Mouse (Mus musculus) forebrain, embryonic 11.5 days (tissue): ENCODE data around the gene Tyw5. TPM values are rescaled to one million over a fixed set of nuclear protein-coding genes. Genes with fewer than 3 reads are reported as not detected.

Experiments used
- ATAC-seq: fragments of 200-750 bp; cut with Nextera tagmentation; replicated peaks from 2 replicates; pipeline ENCODE4 v1.8.0; 2017; ENCODE audit warnings: moderate TSS enrichment; ENCODE audit not compliant: low FRiP score
- DNase-seq: peaks from one replicate; pipeline ENCODE4 v3.0.0-alpha.2; 2017; ENCODE audit warnings: low spot score
- H3K27ac ChIP-seq: fragments of 300-500 bp; sonication (generic); 2 replicates; pipeline ENCODE4 v1.5.1; 2014; ENCODE audit warnings: low read depth, low read length
- H3K27me3 ChIP-seq: fragments of 300-500 bp; sonication (generic); 2 replicates; pipeline ENCODE4 v1.6.1; 2014; ENCODE audit warnings: mild to moderate bottlenecking, low read length, mixed read lengths; ENCODE audit not compliant: control insufficient read depth, insufficient read depth
- H3K36me3 ChIP-seq: fragments of 300-500 bp; sonication (generic); 2 replicates; pipeline ENCODE4 v1.6.1; 2014; ENCODE audit warnings: mild to moderate bottlenecking, low read length, moderate library complexity, mixed read lengths; ENCODE audit not compliant: control insufficient read depth, insufficient read depth
- H3K4me1 ChIP-seq: fragments of 300-500 bp; sonication (generic); replicated peaks from 2 replicates; pipeline ENCODE4 v1.6.1; 2014; ENCODE audit warnings: low read length, mixed read lengths; ENCODE audit not compliant: control insufficient read depth, insufficient read depth
- H3K4me2 ChIP-seq: fragments of 300-500 bp; sonication (generic); 2 replicates; pipeline ENCODE4 v1.6.1; 2014; ENCODE audit warnings: low read depth, mild to moderate bottlenecking, low read length, moderate library complexity, mixed read lengths; ENCODE audit not compliant: severe bottlenecking
- H3K4me3 ChIP-seq: fragments of 300-500 bp; sonication (generic); 2 replicates; pipeline ENCODE4 v1.5.1; 2014; ENCODE audit warnings: low read depth, low read length
- H3K9ac ChIP-seq: fragments of 300-500 bp; sonication (generic); 2 replicates; pipeline ENCODE4 v1.6.1; 2014; ENCODE audit warnings: low read length
- H3K9me3 ChIP-seq: fragments of 300-500 bp; sonication (generic); 2 replicates; pipeline ENCODE4 v1.6.1; 2016; ENCODE audit warnings: low read length, mixed read lengths; ENCODE audit not compliant: control insufficient read depth
- WGBS: fragments of 180-500 bp; shearing (Covaris S2); extraction: QIAGEN DNeasy Blood & Tissue Kit; methylation state at CpG from one replicate; pipeline ENCODE4 v1.1.7; 2014; 5-methylcytosine and 5-hydroxymethylcytosine counted together
- polyA plus RNA-seq: library from polyadenylated mRNA; unstranded; fragments of >200 nt; fragmentation: Nextera tagmentation; extraction: Ambion mirVana; gene quantifications from 2 replicates; pipeline ENCODE4 v1.2.1, GENCODE M21; 2014

Tyw5 gene
- polyA plus RNA-seq, 1 experiment from 2014 or later = 26.9 TPM

DNA sequence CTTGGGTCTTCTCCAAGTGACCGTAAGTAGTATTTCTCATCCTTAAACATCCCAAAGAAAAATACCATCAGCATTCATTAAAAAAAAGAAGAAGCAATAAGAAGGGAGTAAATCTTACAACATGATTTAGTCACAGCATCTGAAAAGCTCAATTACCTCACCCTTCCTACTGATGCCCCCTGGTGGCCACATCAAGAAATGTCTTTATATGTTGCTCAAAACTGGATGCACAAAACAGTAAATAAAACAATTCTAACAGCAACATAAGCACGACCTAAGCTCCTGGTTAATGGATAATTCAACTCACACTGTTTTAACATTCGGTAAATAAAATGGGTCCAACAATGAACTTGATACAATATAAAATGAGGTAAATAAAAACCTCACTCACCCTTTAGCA is 12.8 kb downstream of the Tyw5 start:
- H3K27me3 ChIP-seq = no peaks in the 10 kb centered on the region
- H3K9ac ChIP-seq = no peak overlapping the region
- peaks cover 2% of the 10 kb centered on the region for H3K36me3 ChIP-seq

DNA sequence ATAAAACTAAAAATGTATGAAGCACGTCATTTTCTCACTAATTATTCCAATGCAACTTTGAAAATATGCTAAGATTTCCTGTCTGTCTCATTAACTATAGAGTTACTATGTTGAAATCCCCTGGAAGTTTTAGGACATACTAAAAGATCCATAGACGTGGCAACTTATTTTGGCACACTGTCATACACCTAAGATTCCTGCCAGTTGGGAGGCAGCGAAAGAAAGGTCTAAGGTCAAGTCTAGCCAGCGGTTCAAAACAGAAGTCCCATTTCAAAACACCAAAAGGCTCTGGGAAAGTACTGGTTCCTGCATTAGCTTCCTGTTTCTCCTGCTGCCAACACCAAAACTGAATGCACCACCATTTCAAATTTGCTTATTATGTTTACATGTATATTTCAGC is 14.5 kb downstream of the Tyw5 start:
- Histone ChIP-seq H3K4me1 (no peaks in the 10 kb centered on the region), H3K4me2 (no peak overlapping the region), H3K4me3 (no peak overlapping the region), H3K27me3 (no peaks in the 10 kb centered on the region), H3K9ac (no peak overlapping the region), H3K36me3 (no peaks in the 10 kb centered on the region; the same call in 1 of the 2 replicates), H3K9me3 (no peaks in the 10 kb centered on the region), H3K27ac (no peak overlapping the region)
- no peak for DNase-seq
- no peak for ATAC-seq
- WGBS = 93% methylated on average over 4 of the region's 4 CpGs

More for the DNA sequence above, 12.8 kb downstream of the Tyw5 start:
- Histone ChIP-seq H3K9me3 (no peaks in the 10 kb centered on the region), H3K4me1 (no peaks in the 10 kb centered on the region), H3K4me2 (no peak overlapping the region), H3K27ac (no peak overlapping the region), H3K4me3 (no peak overlapping the region)
- ATAC-seq (no peak), DNase-seq (peak; percentile 66)
- 68% methylated on average over 3 of the region's 3 CpGs for WGBS

DNA sequence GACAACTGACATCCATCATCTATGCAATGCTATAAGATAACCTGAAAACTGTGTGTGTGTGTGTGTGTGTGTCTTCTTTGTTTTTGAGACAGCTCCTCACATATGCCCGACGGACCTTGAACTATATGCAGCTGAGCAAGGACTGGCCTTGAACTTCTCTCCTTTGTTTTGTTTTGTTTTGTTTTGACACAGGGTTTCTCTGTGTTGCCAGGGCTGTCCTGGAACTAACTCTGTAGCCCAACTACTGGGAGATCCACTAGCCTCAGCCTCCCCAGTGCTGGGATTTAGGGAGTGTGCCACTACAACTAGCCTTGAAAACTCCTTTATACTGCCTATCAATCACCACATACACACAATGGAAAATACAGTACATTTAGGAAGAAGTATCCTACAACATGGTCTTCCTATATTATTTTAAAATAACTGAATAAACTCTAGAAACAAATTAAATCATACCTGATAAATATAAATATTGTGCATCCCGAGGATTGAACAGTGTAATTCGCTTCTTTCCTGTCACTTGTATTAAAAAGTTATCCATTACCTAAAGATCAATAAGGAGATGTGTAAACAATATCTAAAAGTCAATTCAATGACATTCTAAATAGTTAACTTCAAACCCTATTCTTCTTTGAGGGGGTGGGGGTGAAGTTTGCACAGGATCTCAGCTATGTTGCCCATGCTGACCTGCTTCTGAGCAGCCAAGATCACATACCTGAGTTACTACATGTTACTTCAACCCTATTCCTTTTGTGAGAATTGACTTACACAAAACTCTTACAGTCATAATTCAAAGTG is 15.7 kb downstream of the Tyw5 start:
- Histone ChIP-seq H3K36me3 (no peaks in the 10 kb centered on the region), H3K4me3 (no peak overlapping the region), H3K9me3 (no peaks in the 10 kb centered on the region), H3K4me2 (no peak overlapping the region), H3K4me1 (no peaks in the 10 kb centered on the region), H3K27ac (no peak overlapping the region), H3K27me3 (no peaks in the 10 kb centered on the region), H3K9ac (no peak overlapping the region)
- ATAC-seq (no peak), DNase-seq (no peak)
- 91% methylated on average over 4 of the region's 4 CpGs for WGBS

DNA sequence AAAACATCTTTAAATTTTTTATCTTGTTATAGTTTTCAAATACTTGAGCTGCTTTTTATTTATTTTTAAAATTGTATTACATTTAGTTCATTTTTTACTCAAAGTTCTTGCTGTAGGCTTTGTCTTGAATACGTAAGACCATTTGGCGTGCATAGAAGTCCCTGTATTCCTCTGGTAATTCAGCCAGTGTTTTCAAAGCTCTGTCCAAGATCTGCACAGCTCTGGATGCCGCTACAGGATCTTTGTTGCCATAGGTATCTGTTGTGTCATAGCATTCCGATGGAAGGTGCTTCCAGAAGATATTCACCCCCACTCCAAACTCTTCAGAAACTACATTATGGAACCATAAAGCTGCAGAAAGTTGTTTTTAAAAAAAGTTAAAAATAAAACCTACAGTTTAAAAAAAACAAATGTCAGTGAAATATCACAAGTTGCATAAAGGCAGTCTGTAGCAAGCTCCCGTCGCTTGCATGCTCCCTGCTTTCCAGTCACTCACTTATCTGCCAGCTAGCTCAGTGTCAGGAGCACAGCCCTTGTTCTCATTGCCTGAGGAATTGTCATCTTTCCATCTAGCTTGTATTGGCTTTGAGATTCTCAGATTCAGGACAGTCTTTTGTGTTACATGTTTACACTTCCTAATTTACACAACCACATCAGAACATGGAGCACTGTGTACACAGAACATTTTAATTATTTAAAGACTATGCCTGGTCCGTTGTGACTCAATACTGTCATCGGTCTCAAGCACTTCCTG is 18.3 kb downstream of the Tyw5 start:
- 91% methylated on average over 8 of the region's 8 CpGs for WGBS

DNA sequence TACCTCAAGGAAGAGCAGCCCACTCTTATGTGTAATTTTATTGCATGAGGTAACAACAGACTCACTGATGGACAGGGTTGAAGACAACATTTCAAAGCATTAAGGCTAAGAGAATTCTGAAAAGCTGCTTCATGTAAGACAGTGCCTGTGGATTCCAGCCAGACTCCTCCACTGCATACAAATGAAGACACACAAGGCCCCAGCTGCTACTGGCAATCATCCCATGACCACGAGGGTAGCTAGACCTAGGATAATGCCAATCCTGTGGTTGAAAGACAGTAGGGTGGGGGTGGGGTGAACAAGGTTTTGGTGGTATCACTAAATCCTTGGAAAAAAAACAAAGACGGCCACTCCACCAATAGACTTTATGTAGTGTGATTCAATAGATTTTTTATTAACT is 19.0 kb downstream of the Tyw5 start:
- Histone ChIP-seq H3K36me3 (no peaks in the 10 kb centered on the region), H3K27me3 (no peaks in the 10 kb centered on the region), H3K9me3 (no peaks in the 10 kb centered on the region), H3K4me3 (no peak overlapping the region), H3K4me1 (no peaks in the 10 kb centered on the region), H3K27ac (no peak overlapping the region), H3K9ac (no peak overlapping the region), H3K4me2 (no peak overlapping the region)
- DNase-seq (no peak), ATAC-seq (no peak)
- 79% methylated on average over 2 of the region's 2 CpGs for WGBS

More for the DNA sequence above, 18.3 kb downstream of the Tyw5 start:
- Histone ChIP-seq H3K9me3 (no peaks in the 10 kb centered on the region), H3K9ac (no peak overlapping the region), H3K36me3 (no peaks in the 10 kb centered on the region), H3K4me3 (no peak overlapping the region), H3K27ac (no peak overlapping the region), H3K27me3 (no peaks in the 10 kb centered on the region), H3K4me1 (no peaks in the 10 kb centered on the region), H3K4me2 (no peak overlapping the region)
- DNase-seq = no peak
- no peak for ATAC-seq

DNA sequence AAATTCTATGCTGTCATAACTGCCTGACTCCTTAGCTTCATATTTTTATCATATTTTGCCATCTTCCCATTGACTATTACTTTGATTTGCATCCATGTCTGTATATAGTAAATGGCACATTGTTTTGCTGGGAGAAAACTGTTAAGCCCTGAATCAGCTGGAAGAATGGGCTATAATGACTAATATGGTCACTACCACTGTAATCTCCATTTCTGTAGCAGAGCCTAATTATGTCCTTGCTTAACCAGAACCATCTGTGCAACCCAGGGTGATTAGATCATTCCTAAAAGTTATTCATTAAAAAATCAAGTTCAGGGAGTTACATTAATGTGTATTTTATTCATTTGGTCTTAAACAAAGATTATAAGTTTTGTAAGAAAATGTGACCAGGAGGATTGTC is 20.4 kb downstream of the Tyw5 start:
- DNase-seq = no peak

DNA sequence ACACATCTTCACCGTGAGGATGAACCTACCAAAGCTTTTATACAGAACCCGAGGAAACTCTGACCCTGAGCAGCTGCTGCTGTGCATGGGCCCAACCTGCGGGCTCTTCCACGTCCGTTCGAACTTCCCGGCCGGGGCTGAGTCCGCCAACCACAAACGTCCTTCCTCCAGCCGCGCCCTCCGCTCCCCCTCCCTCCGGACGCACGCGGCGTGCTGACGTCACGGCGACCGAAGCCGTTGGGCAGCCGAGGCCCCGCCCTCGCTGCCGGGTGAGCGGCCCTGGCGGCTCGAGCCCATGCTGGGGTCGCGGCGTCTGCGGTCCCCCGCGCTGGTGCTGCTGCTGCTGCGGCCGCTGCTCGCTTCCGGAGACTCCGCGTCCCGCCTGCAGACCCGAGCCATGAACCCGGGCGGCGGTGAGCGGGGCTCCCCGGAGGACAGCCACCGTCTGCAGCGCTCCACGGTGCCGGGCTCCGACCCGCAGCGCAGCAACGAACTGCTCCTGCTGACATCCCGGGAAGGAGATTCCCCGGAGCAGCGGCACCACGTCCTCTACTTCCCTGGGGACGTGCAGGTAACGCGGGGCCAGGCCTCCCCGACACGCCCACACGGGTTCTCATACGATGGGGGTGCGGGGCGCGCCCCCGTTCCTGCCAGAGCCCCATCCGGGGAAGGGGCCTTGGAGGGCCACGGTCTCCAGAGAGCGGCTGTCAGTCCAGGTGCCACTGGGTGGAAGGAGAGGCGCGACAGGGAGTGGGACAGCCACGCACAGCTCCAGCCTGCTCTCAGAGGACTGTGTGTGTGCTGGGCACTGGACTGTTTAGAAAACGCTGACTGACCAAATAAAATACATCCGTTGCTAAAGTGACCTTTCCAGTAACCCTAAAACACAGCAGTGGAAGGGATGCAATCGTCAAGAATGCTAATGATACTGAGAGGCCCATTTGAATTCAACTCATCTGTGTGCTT is 29.2 kb downstream of the Tyw5 start, which contains the start of gene 1700066M21Rik:
Gene 1700066M21Rik (plus strand): TSS at position 245 of the 966 bp plus-strand sequence.
- Histone ChIP-seq H3K9ac (peak within 1 kb of the TSS; percentile 86), H3K9me3 (no peaks in the 10 kb centered on the region), H3K27me3 (no peaks in the 10 kb centered on the region), H3K4me2 (peak within 1 kb of the TSS; percentile 83), H3K36me3 (no peaks in the 10 kb centered on the region), H3K27ac (no peak within 1 kb of the TSS), H3K4me1 (peaks cover 3% of the 10 kb centered on the region; the same call in 1 of the 2 replicates), H3K4me3 (peak within 1 kb of the TSS; percentile 76)
- WGBS = under 1% methylated on average over 75 of the region's 81 CpGs
- DNase-seq (peak; percentile 98), ATAC-seq (peak; percentile 98)

More for the DNA sequence above, 20.4 kb downstream of the Tyw5 start:
- Histone ChIP-seq H3K27me3 (no peaks in the 10 kb centered on the region), H3K9ac (no peak overlapping the region), H3K27ac (no peak overlapping the region), H3K4me2 (no peak overlapping the region), H3K36me3 (no peaks in the 10 kb centered on the region), H3K4me1 (no peaks in the 10 kb centered on the region), H3K9me3 (no peaks in the 10 kb centered on the region), H3K4me3 (no peak overlapping the region)
- no peak for ATAC-seq

DNA sequence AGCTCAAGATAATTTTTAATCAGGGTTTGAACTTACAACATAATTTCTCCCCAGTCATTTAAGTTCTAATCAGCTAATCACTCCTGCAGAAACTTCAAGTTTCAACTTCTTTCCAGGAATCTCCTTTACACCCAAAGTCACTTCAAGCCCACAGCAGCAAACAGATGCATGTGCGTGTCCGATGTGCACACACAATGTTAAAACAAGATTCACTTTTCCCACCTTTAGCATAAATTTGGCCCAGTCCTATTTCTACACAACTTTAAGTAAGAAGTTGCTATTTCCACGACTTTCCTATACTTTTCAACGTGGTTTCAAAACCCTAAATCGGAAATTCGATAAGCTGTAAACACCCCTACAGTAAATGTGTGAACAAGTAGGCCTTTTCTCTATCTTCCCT is 30.1 kb downstream of the Tyw5 start:
- Histone ChIP-seq H3K27ac (no peak overlapping the region), H3K4me2 (peak overlapping the region; percentile 83), H3K27me3 (no peaks in the 10 kb centered on the region), H3K9ac (peak overlapping the region; percentile 86; the same call in 1 of the 2 replicates), H3K4me1 (peaks cover 3% of the 10 kb centered on the region; the same call in 1 of the 2 replicates), H3K4me3 (peak overlapping the region; percentile 76), H3K9me3 (no peaks in the 10 kb centered on the region), H3K36me3 (no peaks in the 10 kb centered on the region)
- 71% methylated on average over 6 of the region's 6 CpGs for WGBS
- DNase-seq (no peak), ATAC-seq (no peak)
